Mouse (Mus musculus): ENCODE data around the gene Cdkn1c.

Cdkn1c gene

GRCm38 (mm10) chr7:143460874-143461273 is at the start of gene Cdkn1c:
Gene Cdkn1c, minus strand, starts transcription at chr7:143461050.
- no peak for DNase-seq

GRCm38 (mm10) chr7:143509566-143509965 is 48.7 kb upstream of the Cdkn1c start:
- DNase-seq: no peak

GRCm38 (mm10) chr7:143506675-143507074 is 45.8 kb upstream of the Cdkn1c start:
- DNase-seq: no peak

- DNase-seq: no peak
Measured at GRCm38 (mm10) chr7:143506271-143506670, 45.4 kb upstream of the Cdkn1c start.

GRCm38 (mm10) chr7:143505823-143506222 is 45.0 kb upstream of the Cdkn1c start:
- DNase-seq: peak; percentile 14

GRCm38 (mm10) chr7:143505411-143505810 is 44.6 kb upstream of the Cdkn1c start:
- no peak for DNase-seq

GRCm38 (mm10) chr7:143503926-143504325 is 43.1 kb upstream of the Cdkn1c start:
- no peak for DNase-seq

GRCm38 (mm10) chr7:143502418-143503200 is 41.8 kb upstream of the Cdkn1c start, which contains the start of gene Phlda2:
Gene Phlda2, minus strand, starts transcription at chr7:143503150.
- DNase-seq: no peak

- no peak for DNase-seq
Measured at GRCm38 (mm10) chr7:143501643-143502417, 41.0 kb upstream of the Cdkn1c start.

GRCm38 (mm10) chr7:143500912-143501311 is 40.1 kb upstream of the Cdkn1c start:
- no peak for DNase-seq

GRCm38 (mm10) chr7:143498584-143498983 is 37.7 kb upstream of the Cdkn1c start:
- no peak for DNase-seq

- DNase-seq: no peak
Measured at GRCm38 (mm10) chr7:143495104-143495961, 34.5 kb upstream of the Cdkn1c start.

- DNase-seq: no peak
Measured at GRCm38 (mm10) chr7:143493616-143494126, 32.8 kb upstream of the Cdkn1c start.

GRCm38 (mm10) chr7:143489735-143490134 is 28.9 kb upstream of the Cdkn1c start:
- DNase-seq: no peak

- no peak for DNase-seq
Measured at GRCm38 (mm10) chr7:143482541-143482940, 21.7 kb upstream of the Cdkn1c start.

- no peak for DNase-seq
Measured at GRCm38 (mm10) chr7:143481806-143482387, 21.0 kb upstream of the Cdkn1c start.

- no peak for DNase-seq
Measured at GRCm38 (mm10) chr7:143480498-143480897, 19.6 kb upstream of the Cdkn1c start.

- DNase-seq: no peak
Measured at GRCm38 (mm10) chr7:143477800-143478199, 16.9 kb upstream of the Cdkn1c start.

GRCm38 (mm10) chr7:143476702-143477335 is 16.0 kb upstream of the Cdkn1c start:
- no peak for DNase-seq

- no peak for DNase-seq
Measured at GRCm38 (mm10) chr7:143475876-143476275, 15.0 kb upstream of the Cdkn1c start.

GRCm38 (mm10) chr7:143474811-143475210 is 14.0 kb upstream of the Cdkn1c start:
- DNase-seq: no peak
